Mouse (Mus musculus): ENCODE results near the gene Slc27a2. TPM values are rescaled to one million over a fixed set of nuclear protein-coding genes. Genes with fewer than 3 reads are reported as not detected.

Slc27a2 gene
- total and polyA plus RNA-seq, 3 experiments: 0.27 TPM; not detected in 2

GRCm38 (mm10) chr2:126560094-126560493, 7.9 kb downstream of the Slc27a2 start:
- TF ChIP-seq GATA1 (IDR thresholded peaks at IDR 0.05; ENCODE audit: borderline replicate concordance, low read length) (no peak), GATA2 (IDR thresholded peaks at IDR 0.05; ENCODE audit: borderline replicate concordance, low read depth, low read length) (no peak), CTCF (IDR thresholded peaks at IDR 0.05; ENCODE audit: low read depth, low read length) (no peak), TAL1 (conservative IDR thresholded peaks at IDR 0.05; ENCODE audit: low read depth, low read length) (no peak), POLR2AphosphoS5 (IDR thresholded peaks at IDR 0.05; ENCODE audit: insufficient replicate concordance, low read depth, low read length) (no peak)

GRCm38 (mm10) chr2:126563411-126564105, 11.4 kb downstream of the Slc27a2 start:
- Histone ChIP-seq H3K4me3 (ENCODE audit: low read depth, low read length) (no peak overlapping the region), H3K36me3 (replicated peaks) (no peaks in the 10 kb centered on the region), H3K4me1 (ENCODE audit: insufficient read depth, low read depth, low read length) (no peaks in the 10 kb centered on the region), H3K9me3 (replicated peaks) (no peaks in the 10 kb centered on the region), H3K27me3 (ENCODE audit: insufficient read depth, low read length) (peaks cover 5% of the 10 kb centered on the region)
- ATAC-seq (ENCODE audit: extremely low read depth, insufficient number of reproducible peaks, low FRiP score, poor library complexity, severe bottlenecking): no peak
- TF ChIP-seq CTCF (IDR thresholded peaks at IDR 0.05; ENCODE audit: low read depth, low read length): no peak
- DNase-seq (ENCODE audit: low spot score): no peak

More at GRCm38 (mm10) chr2:126560094-126560493, 7.9 kb downstream of the Slc27a2 start:
- H3K36me3 ChIP-seq (replicated peaks): no peaks in the 10 kb centered on the region
- no peak overlapping the region for H3K4me3 ChIP-seq (ENCODE audit: low read depth, low read length)
- H3K9me3 ChIP-seq (replicated peaks): no peaks in the 10 kb centered on the region
- no peaks in the 10 kb centered on the region for H3K4me1 ChIP-seq (ENCODE audit: insufficient read depth, low read depth, low read length)
- H3K27me3 ChIP-seq (ENCODE audit: insufficient read depth, low read length): peaks cover 5% of the 10 kb centered on the region
- ATAC-seq (ENCODE audit: extremely low read depth, insufficient number of reproducible peaks, low FRiP score, poor library complexity, severe bottlenecking): no peak
- no peak for DNase-seq (ENCODE audit: low spot score)

- H3K36me3 ChIP-seq (replicated peaks): no peaks in the 10 kb centered on the region
- no peak for DNase-seq (ENCODE audit: low spot score)
- TF ChIP-seq POLR2AphosphoS5 (IDR thresholded peaks at IDR 0.05; ENCODE audit: insufficient replicate concordance, low read depth, low read length) (no peak), CTCF (IDR thresholded peaks at IDR 0.05; ENCODE audit: low read depth, low read length) (no peak), GATA1 (IDR thresholded peaks at IDR 0.05; ENCODE audit: borderline replicate concordance, low read length) (no peak), GATA2 (IDR thresholded peaks at IDR 0.05; ENCODE audit: borderline replicate concordance, low read depth, low read length) (no peak), TAL1 (conservative IDR thresholded peaks at IDR 0.05; ENCODE audit: low read depth, low read length) (no peak)
- H3K27me3 ChIP-seq (ENCODE audit: insufficient read depth, low read length): peaks cover 12% of the 10 kb centered on the region
- no peak for ATAC-seq (ENCODE audit: extremely low read depth, insufficient number of reproducible peaks, low FRiP score, poor library complexity, severe bottlenecking)
- no peak overlapping the region for H3K4me3 ChIP-seq (ENCODE audit: low read depth, low read length)
- no peaks in the 10 kb centered on the region for H3K9me3 ChIP-seq (replicated peaks)
- no peaks in the 10 kb centered on the region for H3K4me1 ChIP-seq (ENCODE audit: insufficient read depth, low read depth, low read length)
These were observed 20.0 kb downstream of the Slc27a2 start for GRCm38 (mm10) chr2:126572163-126572562.

DNA sequence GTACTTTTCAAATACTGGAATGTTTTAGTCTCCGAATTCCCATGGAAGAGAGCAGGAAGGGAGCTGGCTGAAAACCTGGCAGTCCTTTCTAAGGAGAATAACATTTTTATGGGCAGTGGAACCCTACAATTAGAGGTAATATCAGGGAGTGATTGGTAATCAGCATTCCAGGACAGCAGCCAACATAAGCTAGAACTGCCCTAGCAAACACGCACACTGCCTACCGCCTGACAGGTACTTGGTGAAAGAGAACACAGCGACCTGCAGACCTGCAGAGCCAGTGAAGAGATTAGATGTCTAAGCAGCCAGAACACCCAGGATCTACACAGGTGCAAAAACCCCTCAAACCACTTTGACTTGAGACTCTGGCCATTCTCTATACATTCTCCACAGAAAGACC, 20.5 kb downstream of the Slc27a2 start:
- no peak for TF ChIP-seq CTCF (IDR thresholded peaks at IDR 0.05; ENCODE audit: low read depth, low read length)
- TF ChIP-seq GATA1 (IDR thresholded peaks at IDR 0.05; ENCODE audit: borderline replicate concordance, low read length): no peak
- TF ChIP-seq GATA2 (IDR thresholded peaks at IDR 0.05; ENCODE audit: borderline replicate concordance, low read depth, low read length): no peak
- TF ChIP-seq TAL1 (conservative IDR thresholded peaks at IDR 0.05; ENCODE audit: low read depth, low read length): no peak
- TF ChIP-seq POLR2AphosphoS5 (IDR thresholded peaks at IDR 0.05; ENCODE audit: insufficient replicate concordance, low read depth, low read length): no peak
- no peak overlapping the region for H3K4me3 ChIP-seq (ENCODE audit: low read depth, low read length)
- H3K36me3 ChIP-seq (replicated peaks): no peaks in the 10 kb centered on the region

GRCm38 (mm10) chr2:126575391-126576176, 23.4 kb downstream of the Slc27a2 start:
- Histone ChIP-seq H3K4me3 (ENCODE audit: low read depth, low read length) (no peak overlapping the region), H3K27me3 (ENCODE audit: insufficient read depth, low read length) (peaks cover 12% of the 10 kb centered on the region), H3K9me3 (replicated peaks) (no peaks in the 10 kb centered on the region), H3K4me1 (ENCODE audit: insufficient read depth, low read depth, low read length) (no peaks in the 10 kb centered on the region), H3K36me3 (replicated peaks) (no peaks in the 10 kb centered on the region)
- no peak for TF ChIP-seq GATA1 (IDR thresholded peaks at IDR 0.05; ENCODE audit: borderline replicate concordance, low read length)
- DNase-seq (ENCODE audit: low spot score) (no peak), ATAC-seq (ENCODE audit: extremely low read depth, insufficient number of reproducible peaks, low FRiP score, poor library complexity, severe bottlenecking) (no peak)

More for the DNA sequence above, 20.5 kb downstream of the Slc27a2 start:
- DNase-seq (ENCODE audit: low spot score): no peak
- Histone ChIP-seq H3K9me3 (replicated peaks) (no peaks in the 10 kb centered on the region), H3K27me3 (ENCODE audit: insufficient read depth, low read length) (peaks cover 12% of the 10 kb centered on the region), H3K4me1 (ENCODE audit: insufficient read depth, low read depth, low read length) (no peaks in the 10 kb centered on the region)
- ATAC-seq (ENCODE audit: extremely low read depth, insufficient number of reproducible peaks, low FRiP score, poor library complexity, severe bottlenecking): no peak

DNA sequence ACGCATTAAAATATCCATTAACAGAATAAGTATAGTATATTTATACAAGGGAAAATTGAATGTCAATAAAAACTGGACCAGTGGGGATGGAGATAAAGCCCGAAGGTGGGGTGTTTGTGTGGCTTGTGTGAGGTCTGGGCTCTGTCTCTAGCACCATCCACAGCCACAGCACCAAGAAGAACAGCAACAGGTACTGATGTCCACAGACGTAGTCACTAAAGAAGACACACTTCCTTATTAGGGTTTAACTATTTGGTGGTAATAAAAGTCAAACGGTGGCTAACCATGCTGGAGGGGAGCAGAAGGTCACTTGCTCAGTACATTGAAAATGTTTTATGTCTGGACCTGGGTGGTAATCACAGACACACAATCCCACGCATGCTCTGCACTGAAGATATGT, 25.2 kb downstream of the Slc27a2 start:
- no peaks in the 10 kb centered on the region for H3K4me1 ChIP-seq (ENCODE audit: insufficient read depth, low read depth, low read length)
- no peak for DNase-seq (ENCODE audit: low spot score)
- TF ChIP-seq POLR2AphosphoS5 (IDR thresholded peaks at IDR 0.05; ENCODE audit: insufficient replicate concordance, low read depth, low read length): no peak
- no peak for TF ChIP-seq GATA1 (IDR thresholded peaks at IDR 0.05; ENCODE audit: borderline replicate concordance, low read length)
- TF ChIP-seq TAL1 (conservative IDR thresholded peaks at IDR 0.05; ENCODE audit: low read depth, low read length): no peak
- TF ChIP-seq GATA2 (IDR thresholded peaks at IDR 0.05; ENCODE audit: borderline replicate concordance, low read depth, low read length): no peak
- TF ChIP-seq CTCF (IDR thresholded peaks at IDR 0.05; ENCODE audit: low read depth, low read length): no peak
- H3K27me3 ChIP-seq (ENCODE audit: insufficient read depth, low read length): peaks cover 16% of the 10 kb centered on the region
- ATAC-seq (ENCODE audit: extremely low read depth, insufficient number of reproducible peaks, low FRiP score, poor library complexity, severe bottlenecking): no peak
- H3K36me3 ChIP-seq (replicated peaks): no peaks in the 10 kb centered on the region
- no peak overlapping the region for H3K4me3 ChIP-seq (ENCODE audit: low read depth, low read length)
- no peaks in the 10 kb centered on the region for H3K9me3 ChIP-seq (replicated peaks)

Measured in G1E (cell line).